Mouse (Mus musculus) intestine, embryonic 14.5 days (tissue): ENCODE data around the gene Epb41l3. TPM values are rescaled to one million over a fixed set of nuclear protein-coding genes. Genes with fewer than 3 reads are reported as not detected.

Experiments
- ATAC-seq: fragments of 200-750 bp; cut with Nextera tagmentation; replicated peaks from 2 replicates; pipeline ENCODE4 v1.8.0; 2017; ENCODE audit warnings: low read depth, moderate number of reproducible peaks, moderate TSS enrichment, moderate library complexity; ENCODE audit not compliant: low FRiP score, low TSS enrichment
- DNase-seq: peaks from one replicate; pipeline ENCODE4 v3.0.0-alpha.2; 2018; ENCODE audit warnings: low spot score
- H3K27ac ChIP-seq: fragments of 300-500 bp; sonication (generic); 2 replicates; pipeline ENCODE4 v1.5.1; 2014; ENCODE audit warnings: low read depth, mild to moderate bottlenecking, control low read depth
- H3K27me3 ChIP-seq: fragments of 300-500 bp; sonication (generic); replicated peaks from 2 replicates; pipeline ENCODE4 v1.6.1; 2014; ENCODE audit warnings: low read length, control low read depth; ENCODE audit not compliant: control insufficient read depth, insufficient read depth
- H3K36me3 ChIP-seq: fragments of 300-500 bp; sonication (generic); 2 replicates; pipeline ENCODE4 v1.6.1; 2014; ENCODE audit warnings: low read length, control low read depth; ENCODE audit not compliant: control insufficient read depth, insufficient read depth
- H3K4me1 ChIP-seq: fragments of 300-500 bp; sonication (generic); replicated peaks from 2 replicates; pipeline ENCODE4 v1.6.1; 2014; ENCODE audit warnings: low read length, control low read depth, mixed read lengths; ENCODE audit not compliant: control insufficient read depth, insufficient read depth
- H3K4me2 ChIP-seq: fragments of 300-500 bp; sonication (generic); 2 replicates; pipeline ENCODE4 v1.6.1; 2014; ENCODE audit warnings: low read length
- H3K4me3 ChIP-seq: fragments of 300-500 bp; sonication (generic); 2 replicates; pipeline ENCODE4 v1.5.1; 2014; ENCODE audit warnings: low read depth, low read length, control low read depth, mixed read lengths
- H3K9ac ChIP-seq: fragments of 300-500 bp; sonication (generic); 2 replicates; pipeline ENCODE4 v1.6.1; 2014; ENCODE audit warnings: mild to moderate bottlenecking, low read length
- H3K9me3 ChIP-seq: fragments of 300-500 bp; sonication (generic); 2 replicates; pipeline ENCODE4 v1.6.1; 2016; ENCODE audit warnings: low read length, control low read depth; ENCODE audit not compliant: control insufficient read depth
- WGBS: fragments of 180-500 bp; shearing (Covaris S2); extraction: QIAGEN DNeasy Blood & Tissue Kit; methylation state at CpG from one replicate; pipeline ENCODE4 v1.1.7; 2014; 5-methylcytosine and 5-hydroxymethylcytosine counted together
- polyA plus RNA-seq: library from polyadenylated mRNA; unstranded; fragments of >200 nt; fragmentation: Nextera tagmentation; extraction: Ambion mirVana; gene quantifications from 2 replicates; pipeline ENCODE4 v1.2.1, GENCODE M21; 2014

Epb41l3 gene
- 103 and 110 TPM in 2 replicates for polyA plus RNA-seq

- peak; percentile 86 for DNase-seq
- no peaks in the 10 kb centered on the region for H3K36me3 ChIP-seq
- H3K4me3 ChIP-seq, result peak within 1 kb of the TSS; percentile 58
- no peak within 1 kb of the TSS for H3K27ac ChIP-seq
- ATAC-seq, result peak; percentile 88
- H3K9ac ChIP-seq, result peak within 1 kb of the TSS; percentile 43
- H3K4me1 ChIP-seq, result peaks cover 5% of the 10 kb centered on the region
- H3K9me3 ChIP-seq, result no peaks in the 10 kb centered on the region
- H3K27me3 ChIP-seq, result peaks cover 37% of the 10 kb centered on the region
- under 1% methylated on average over 47 of the region's 47 CpGs for WGBS
- peak within 1 kb of the TSS; percentile 99 for H3K4me2 ChIP-seq
These were observed at the start of gene Epb41l3 for GRCm38 (mm10) chr17:69075501-69076237. Gene Epb41l3 (plus strand): TSS chr17:69075683.

DNA sequence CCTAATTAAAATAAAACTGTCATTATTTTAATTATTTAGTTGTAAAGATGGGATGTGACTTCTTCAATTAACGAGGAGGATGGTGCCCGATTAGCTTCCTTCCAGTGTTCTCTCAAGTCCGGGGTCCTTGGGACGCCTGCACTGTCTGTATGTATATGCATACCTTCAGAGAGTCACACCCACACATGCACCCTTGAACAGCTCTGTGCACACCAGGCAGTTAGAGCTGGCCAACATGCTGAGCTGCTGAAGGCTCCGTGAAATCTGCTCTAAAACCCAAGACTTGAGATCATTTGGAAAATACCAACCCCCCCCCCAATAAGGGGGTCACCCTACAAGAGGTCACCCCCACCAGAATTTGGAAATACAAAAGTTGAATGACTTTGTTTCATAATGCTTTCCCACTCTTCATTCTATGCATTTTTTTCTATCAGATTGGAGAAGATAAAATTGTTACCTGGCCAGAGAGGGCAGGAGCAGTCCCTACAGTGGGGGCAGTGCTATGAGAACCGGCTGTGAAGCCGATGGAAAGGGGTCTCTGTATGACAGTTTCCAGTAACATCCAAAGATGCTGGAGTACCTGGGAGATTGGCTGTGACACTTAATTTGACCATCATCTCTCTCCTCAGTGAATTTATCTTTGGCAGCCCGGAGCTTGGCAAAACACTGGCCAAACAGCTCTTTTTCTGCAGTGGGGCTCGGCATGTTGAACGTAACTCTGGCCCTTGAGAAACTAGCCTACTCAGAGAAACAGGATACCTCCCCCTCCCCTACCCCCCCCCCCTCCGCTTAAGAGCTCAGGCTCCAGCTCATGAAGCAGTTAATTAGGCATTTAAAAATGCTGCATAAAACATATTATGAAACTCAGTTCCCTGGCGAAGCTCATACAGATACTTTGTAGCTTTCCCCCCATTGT, 36.5 kb upstream of the Epb41l3 start:
- Histone ChIP-seq H3K27me3 (no peaks in the 10 kb centered on the region), H3K9me3 (0 out of 2 replicates have a peak, but pooled peaks cover 4% of the 10 kb centered on the region), H3K4me2 (no peak overlapping the region), H3K4me1 (no peaks in the 10 kb centered on the region), H3K9ac (no peak overlapping the region), H3K36me3 (no peaks in the 10 kb centered on the region), H3K27ac (no peak overlapping the region), H3K4me3 (no peak overlapping the region)
- 72% methylated on average over 12 of the region's 12 CpGs for WGBS
- DNase-seq (no peak), ATAC-seq (no peak)

DNA sequence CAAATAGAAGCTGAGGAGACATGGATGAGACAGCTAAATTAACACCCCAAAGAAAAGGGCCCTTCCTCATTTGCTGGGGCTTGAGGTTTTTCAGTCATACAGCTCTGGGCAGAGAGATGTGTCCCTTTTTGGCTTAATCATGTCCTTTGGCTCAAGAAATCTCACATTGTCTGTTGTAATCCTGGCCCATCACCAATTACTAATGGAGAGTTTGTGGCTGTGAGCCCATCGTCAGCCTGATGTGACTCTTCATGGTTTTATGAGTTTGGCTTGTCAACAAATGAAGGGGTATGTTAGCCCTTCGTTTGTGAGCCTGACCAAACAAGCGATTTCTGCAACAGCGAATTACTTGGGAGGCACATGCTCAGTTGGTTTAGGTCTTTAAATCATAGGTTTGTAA, 34.0 kb upstream of the Epb41l3 start:
- Histone ChIP-seq H3K4me2 (no peak overlapping the region), H3K4me1 (no peaks in the 10 kb centered on the region), H3K9ac (no peak overlapping the region), H3K4me3 (no peak overlapping the region), H3K9me3 (peaks cover 4% of the 10 kb centered on the region; the same call in 1 of the 2 replicates), H3K27ac (no peak overlapping the region), H3K36me3 (no peaks in the 10 kb centered on the region), H3K27me3 (no peaks in the 10 kb centered on the region)
- no peak for ATAC-seq
- 41% methylated on average over 4 of the region's 4 CpGs for WGBS
- no peak for DNase-seq

DNA sequence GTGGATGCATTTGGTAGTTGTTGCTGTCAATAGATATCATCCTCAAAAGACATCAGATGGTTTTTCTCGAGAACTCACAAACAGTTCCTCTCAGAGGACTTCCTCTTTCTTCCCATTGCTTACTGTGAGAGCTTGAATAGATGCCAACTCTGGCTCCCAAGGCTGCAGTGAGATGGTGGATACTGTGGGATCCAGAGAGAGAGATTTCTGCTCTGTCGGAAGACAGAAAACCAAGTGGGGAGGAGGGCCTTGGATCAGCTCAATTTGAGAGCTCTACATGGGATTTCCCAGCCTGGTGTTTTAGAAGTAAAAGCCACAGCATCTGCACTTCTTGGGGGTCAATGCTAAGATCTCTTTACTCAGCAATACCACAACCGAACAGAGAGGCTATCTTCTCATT, 26.7 kb upstream of the Epb41l3 start:
- H3K27me3 ChIP-seq, result no peaks in the 10 kb centered on the region
- H3K4me3 ChIP-seq, result no peak overlapping the region
- 67% methylated on average over 3 of the region's 3 CpGs for WGBS
- no peak overlapping the region for H3K4me2 ChIP-seq
- H3K27ac ChIP-seq, result no peak overlapping the region
- ATAC-seq (no peak), DNase-seq (no peak)
- H3K9ac ChIP-seq, result no peak overlapping the region
- peaks cover 2% of the 10 kb centered on the region; the same call in 1 of the 2 replicates for H3K9me3 ChIP-seq
- no peaks in the 10 kb centered on the region for H3K4me1 ChIP-seq
- no peaks in the 10 kb centered on the region for H3K36me3 ChIP-seq

GRCm38 (mm10) chr17:69054029-69054428, 21.5 kb upstream of the Epb41l3 start:
- no peak overlapping the region for H3K4me3 ChIP-seq
- H3K4me1 ChIP-seq, result no peaks in the 10 kb centered on the region
- WGBS, result 58% methylated on average over 4 of the region's 4 CpGs
- no peaks in the 10 kb centered on the region for H3K36me3 ChIP-seq
- H3K4me2 ChIP-seq, result no peak overlapping the region
- no peak overlapping the region for H3K9ac ChIP-seq
- H3K9me3 ChIP-seq, result no peaks in the 10 kb centered on the region
- H3K27me3 ChIP-seq, result no peaks in the 10 kb centered on the region
- DNase-seq, result no peak
- no peak overlapping the region for H3K27ac ChIP-seq
- ATAC-seq, result no peak

GRCm38 (mm10) chr17:69059760-69060159, 15.7 kb upstream of the Epb41l3 start:
- Histone ChIP-seq H3K4me3 (no peak overlapping the region), H3K27me3 (no peaks in the 10 kb centered on the region), H3K9ac (no peak overlapping the region), H3K4me2 (no peak overlapping the region), H3K36me3 (no peaks in the 10 kb centered on the region), H3K27ac (no peak overlapping the region), H3K9me3 (no peaks in the 10 kb centered on the region), H3K4me1 (no peaks in the 10 kb centered on the region; the same call in 1 of the 2 replicates)
- WGBS, result 93% methylated on average over 7 of the region's 7 CpGs
- ATAC-seq (no peak), DNase-seq (no peak)

- Histone ChIP-seq H3K4me2 (no peak overlapping the region), H3K27me3 (no peaks in the 10 kb centered on the region), H3K9me3 (no peaks in the 10 kb centered on the region), H3K4me1 (no peaks in the 10 kb centered on the region; the same call in 1 of the 2 replicates), H3K9ac (no peak overlapping the region), H3K4me3 (no peak overlapping the region), H3K36me3 (no peaks in the 10 kb centered on the region), H3K27ac (no peak overlapping the region)
- DNase-seq (no peak), ATAC-seq (no peak)
- WGBS, result 74% methylated on average over 7 of the region's 7 CpGs
These were observed 15.1 kb upstream of the Epb41l3 start for GRCm38 (mm10) chr17:69060388-69060787.

DNA sequence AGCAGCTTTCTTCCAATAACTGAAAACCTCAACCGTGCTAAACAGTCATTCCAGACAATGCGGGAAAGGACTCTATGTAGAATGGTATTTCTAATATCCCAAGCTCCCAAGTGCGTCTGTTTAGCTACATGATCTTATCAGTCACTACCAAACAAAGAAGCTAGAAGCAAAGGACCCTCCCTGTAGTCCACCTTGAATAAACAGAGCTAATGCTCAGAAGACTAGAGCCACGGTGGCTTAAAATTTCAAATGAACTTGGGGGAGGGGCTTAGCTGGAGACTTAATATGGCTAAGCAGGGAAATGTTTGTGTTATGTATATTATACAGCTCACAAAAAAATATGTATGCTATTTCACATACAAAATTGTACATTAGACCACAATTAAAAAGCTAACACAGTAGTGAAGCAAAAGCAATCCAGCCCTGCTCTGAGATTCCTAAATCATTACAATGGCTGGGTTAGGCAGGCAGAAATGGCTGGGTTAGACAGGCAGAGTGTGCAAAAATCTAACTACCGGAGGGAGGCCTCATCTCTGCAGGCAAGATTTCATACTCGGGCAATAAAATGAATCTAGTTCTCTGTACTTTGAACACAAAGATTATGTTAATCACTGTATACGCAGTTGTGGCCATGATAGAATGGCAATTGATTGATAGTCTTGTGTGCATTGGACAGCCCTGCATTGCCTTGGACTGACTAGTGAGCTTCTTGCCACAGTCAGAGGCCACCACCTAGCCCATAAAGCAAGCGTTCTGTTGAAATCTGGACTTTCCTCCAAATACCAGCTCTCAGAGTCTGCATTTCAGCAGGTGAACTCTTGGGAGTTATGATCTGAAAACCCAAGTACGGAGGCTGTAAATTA, 13.4 kb upstream of the Epb41l3 start:
- H3K4me2 ChIP-seq, result no peak overlapping the region; the same call in 1 of the 2 replicates

More for the DNA sequence above, 13.4 kb upstream of the Epb41l3 start:
- no peaks in the 10 kb centered on the region for H3K27me3 ChIP-seq
- H3K9me3 ChIP-seq, result no peaks in the 10 kb centered on the region
- ATAC-seq, result peak; percentile 86
- H3K4me3 ChIP-seq, result no peak overlapping the region
- WGBS, result 56% methylated on average over 9 of the region's 9 CpGs
- no peaks in the 10 kb centered on the region for H3K36me3 ChIP-seq
- no peak for DNase-seq
- no peaks in the 10 kb centered on the region; the same call in 1 of the 2 replicates for H3K4me1 ChIP-seq
- H3K9ac ChIP-seq, result no peak overlapping the region
- H3K27ac ChIP-seq, result peak overlapping the region; percentile 59; the same call in 1 of the 2 replicates
